Mouse (Mus musculus) liver, embryonic 16.5 days (tissue): ENCODE results near the gene Cacna2d3. TPM values are rescaled to one million over a fixed set of nuclear protein-coding genes. Genes with fewer than 3 reads are reported as not detected.

ENCODE experiments used
- ATAC-seq: fragments of 200-750 bp; cut with Nextera tagmentation; 2 replicates; pipeline ENCODE4 v1.8.0; 2017; ENCODE audit warnings: low read depth, mild to moderate bottlenecking, moderate number of reproducible peaks, moderate library complexity
- H3K27ac ChIP-seq: fragments of 300-500 bp; sonication (generic); 2 replicates; pipeline ENCODE4 v1.5.1; 2014; ENCODE audit warnings: mild to moderate bottlenecking, low read length
- H3K27me3 ChIP-seq: fragments of 300-500 bp; sonication (generic); 2 replicates; pipeline ENCODE4 v1.6.1; 2014; ENCODE audit warnings: low read depth, low read length, mixed read lengths; ENCODE audit not compliant: control insufficient read depth, insufficient read depth
- H3K36me3 ChIP-seq: fragments of 300-500 bp; sonication (generic); 2 replicates; pipeline ENCODE4 v1.6.1; 2014; ENCODE audit warnings: mild to moderate bottlenecking; ENCODE audit not compliant: control insufficient read depth, insufficient read depth
- H3K4me1 ChIP-seq: fragments of 300-500 bp; sonication (generic); 2 replicates; pipeline ENCODE4 v1.6.1; 2014; ENCODE audit warnings: low read depth, low read length, mixed read lengths; ENCODE audit not compliant: control insufficient read depth
- H3K4me2 ChIP-seq: fragments of 300-500 bp; sonication (generic); 2 replicates; pipeline ENCODE4 v1.6.1; 2014; ENCODE audit warnings: low read depth, low read length, mixed read lengths
- H3K4me3 ChIP-seq: fragments of 300-500 bp; sonication (generic); 2 replicates; pipeline ENCODE4 v1.5.1; 2014; ENCODE audit warnings: low read depth, mild to moderate bottlenecking, low read length
- H3K9ac ChIP-seq: fragments of 300-500 bp; sonication (generic); 2 replicates; pipeline ENCODE4 v1.6.1; 2014; ENCODE audit warnings: low read depth, low read length
- H3K9me3 ChIP-seq: fragments of 300-500 bp; sonication (generic); replicated peaks from 2 replicates; pipeline ENCODE4 v1.6.1; 2016; ENCODE audit warnings: low read length; ENCODE audit not compliant: control insufficient read depth
- WGBS: fragments of 180-500 bp; shearing (Covaris S2); extraction: QIAGEN DNeasy Blood & Tissue Kit; methylation state at CpG from one replicate; pipeline ENCODE4 v1.1.7; 2014; ENCODE audit not compliant: insufficient replicate concordance; 5-methylcytosine and 5-hydroxymethylcytosine counted together
- polyA plus RNA-seq: library from polyadenylated mRNA; unstranded; fragments of >200 nt; fragmentation: Nextera tagmentation; extraction: Ambion mirVana; gene quantifications from 2 replicates; pipeline ENCODE4 v1.2.1, GENCODE M21; 2015

The Cacna2d3 gene
- polyA plus RNA-seq, 1 experiment from 2014 or later, result 0.02 TPM

DNA sequence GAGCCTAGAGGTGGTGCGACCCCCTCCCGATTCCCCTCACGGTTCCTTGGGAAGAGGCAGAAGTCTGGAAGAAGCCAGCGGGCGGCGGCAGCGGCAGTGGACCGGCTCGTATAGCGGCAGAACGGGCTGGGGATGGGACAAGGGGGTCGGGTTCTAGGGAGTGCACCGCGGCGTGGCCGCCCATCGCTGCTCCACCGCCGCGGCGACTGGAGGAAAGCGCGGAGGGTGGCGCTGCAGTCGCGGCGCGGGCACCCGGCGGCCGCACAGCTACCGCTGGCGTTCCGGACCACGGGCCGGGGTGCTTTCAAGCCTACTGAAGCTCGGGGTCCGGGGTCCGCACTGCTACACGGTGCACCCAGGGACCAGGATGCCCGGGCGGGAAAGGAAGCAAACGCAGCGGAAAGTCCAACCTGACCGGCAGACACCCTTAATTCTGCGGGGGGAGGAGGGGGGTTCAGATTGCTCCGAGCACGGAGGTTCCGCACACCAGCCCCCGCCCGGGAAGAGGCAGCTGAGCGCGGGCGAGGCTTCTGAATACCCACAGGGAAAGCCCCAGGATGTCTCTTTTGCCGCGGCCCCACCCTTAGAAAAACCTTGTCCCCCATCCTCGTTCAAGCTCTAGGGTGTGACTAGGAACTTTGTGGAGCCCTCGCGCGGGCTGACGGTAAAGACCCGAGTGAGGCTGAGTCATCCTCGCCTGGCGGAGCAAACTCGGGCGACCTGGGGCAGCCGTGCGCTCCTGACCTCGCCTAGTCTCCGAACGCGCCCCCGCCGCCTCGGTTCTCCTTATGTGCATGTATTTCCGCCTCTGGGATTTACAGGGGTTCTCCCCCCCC, 940 bp upstream of the Cacna2d3 start:
- H3K27ac ChIP-seq, result no peak overlapping the region
- no peak for ATAC-seq
- no peak overlapping the region for H3K9ac ChIP-seq

DNA sequence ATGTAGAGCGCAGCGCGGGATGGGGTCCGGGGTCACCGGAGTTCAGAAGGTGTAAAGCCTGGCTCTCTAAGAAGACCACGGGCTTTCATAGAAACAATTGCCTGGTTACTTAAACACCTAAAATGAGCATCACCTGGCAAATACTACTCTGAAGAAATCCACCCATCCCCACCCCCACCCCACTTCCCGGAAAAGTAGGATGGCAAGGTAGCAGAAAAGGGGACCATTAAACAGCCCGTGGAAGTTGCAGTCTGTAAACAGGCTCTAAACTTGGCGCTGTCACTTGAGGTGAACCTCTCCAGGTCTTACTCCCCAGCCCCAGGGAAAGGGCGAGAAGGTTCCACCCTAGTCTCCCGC, 555 bp downstream of the Cacna2d3 start:
- H3K9me3 ChIP-seq, result no peaks in the 10 kb centered on the region
- no peak overlapping the region for H3K4me3 ChIP-seq
- WGBS, result 5% methylated on average over 11 of the region's 11 CpGs
- no peaks in the 10 kb centered on the region for H3K4me1 ChIP-seq
- ATAC-seq, result no peak
- H3K36me3 ChIP-seq, result no peaks in the 10 kb centered on the region
- H3K4me2 ChIP-seq, result 0 out of 2 replicates have a peak overlapping the region, but pooled peaks have one; percentile 55
- no peak overlapping the region for H3K27ac ChIP-seq
- H3K9ac ChIP-seq, result no peak overlapping the region
- peaks cover 47% of the 10 kb centered on the region for H3K27me3 ChIP-seq

More for the DNA sequence above, 940 bp upstream of the Cacna2d3 start:
- Histone ChIP-seq H3K4me1 (no peaks in the 10 kb centered on the region), H3K4me3 (peak overlapping the region; percentile 41), H3K27me3 (peaks cover 47% of the 10 kb centered on the region), H3K36me3 (no peaks in the 10 kb centered on the region), H3K4me2 (peak overlapping the region; percentile 55), H3K9me3 (no peaks in the 10 kb centered on the region)
- 1% methylated on average over 75 of the region's 76 CpGs for WGBS

DNA sequence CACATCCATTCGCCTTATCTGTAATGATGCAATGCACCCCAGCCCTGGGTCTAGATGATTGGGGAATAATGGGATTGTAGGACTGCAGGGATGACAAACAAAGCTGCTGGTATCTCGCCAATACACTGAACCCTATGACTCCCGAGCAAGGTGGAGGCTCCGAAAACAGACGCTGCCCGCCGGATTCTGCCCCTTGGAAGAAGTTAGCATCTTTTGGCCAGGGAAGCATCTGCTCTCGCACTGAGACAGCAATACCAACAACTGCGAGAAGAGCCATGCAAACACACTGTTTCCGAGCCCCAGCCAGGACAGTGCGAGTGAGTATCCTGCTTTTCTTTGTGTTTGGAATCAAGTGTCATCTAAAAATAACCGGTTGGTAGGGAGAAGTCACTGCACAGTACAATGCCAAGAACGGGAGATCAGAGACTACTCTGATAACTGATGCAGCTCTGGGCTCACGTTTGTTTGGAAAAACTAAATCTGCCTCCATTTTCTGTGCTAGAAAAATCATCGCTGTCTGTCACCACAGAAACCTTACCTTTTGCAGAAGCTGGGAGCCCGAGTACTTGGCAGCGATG, 1.2 kb downstream of the Cacna2d3 start:
- no peak overlapping the region for H3K4me2 ChIP-seq
- no peaks in the 10 kb centered on the region for H3K9me3 ChIP-seq
- H3K4me3 ChIP-seq, result no peak overlapping the region
- H3K27me3 ChIP-seq, result peaks cover 47% of the 10 kb centered on the region
- H3K4me1 ChIP-seq, result no peaks in the 10 kb centered on the region
- H3K9ac ChIP-seq, result no peak overlapping the region
- H3K27ac ChIP-seq, result no peak overlapping the region
- no peak for ATAC-seq
- H3K36me3 ChIP-seq, result no peaks in the 10 kb centered on the region
- WGBS, result 5% methylated on average over 17 of the region's 17 CpGs

DNA sequence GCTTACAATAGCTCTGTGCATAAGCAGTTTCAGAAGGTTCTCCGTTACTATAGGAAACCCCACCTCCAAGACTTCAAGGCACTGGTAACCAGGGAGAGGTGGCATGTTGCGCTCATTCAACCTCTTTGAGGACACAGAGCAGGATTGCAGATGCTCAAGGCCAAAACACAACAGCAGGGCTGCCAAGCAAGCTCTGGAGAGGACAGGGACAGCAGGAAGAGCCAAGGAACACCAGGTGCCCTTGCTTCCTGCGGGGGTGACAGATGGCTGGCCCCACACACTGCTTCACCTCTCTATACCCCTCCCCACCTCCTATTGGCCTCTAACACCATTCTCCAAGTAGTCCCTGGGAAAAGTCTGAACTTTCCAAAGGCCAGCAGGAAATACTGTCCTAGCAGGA, 9.0 kb downstream of the Cacna2d3 start:
- H3K4me3 ChIP-seq, result no peak overlapping the region
- WGBS, result 51% methylated on average over 3 of the region's 3 CpGs
- H3K9ac ChIP-seq, result no peak overlapping the region
- no peak overlapping the region for H3K27ac ChIP-seq
- no peaks in the 10 kb centered on the region for H3K4me1 ChIP-seq
- no peaks in the 10 kb centered on the region for H3K9me3 ChIP-seq
- H3K27me3 ChIP-seq, result 0 out of 2 replicates have a peak, but pooled peaks cover under 1% of the 10 kb centered on the region
- H3K4me2 ChIP-seq, result no peak overlapping the region
- H3K36me3 ChIP-seq, result no peaks in the 10 kb centered on the region
- ATAC-seq, result no peak

DNA sequence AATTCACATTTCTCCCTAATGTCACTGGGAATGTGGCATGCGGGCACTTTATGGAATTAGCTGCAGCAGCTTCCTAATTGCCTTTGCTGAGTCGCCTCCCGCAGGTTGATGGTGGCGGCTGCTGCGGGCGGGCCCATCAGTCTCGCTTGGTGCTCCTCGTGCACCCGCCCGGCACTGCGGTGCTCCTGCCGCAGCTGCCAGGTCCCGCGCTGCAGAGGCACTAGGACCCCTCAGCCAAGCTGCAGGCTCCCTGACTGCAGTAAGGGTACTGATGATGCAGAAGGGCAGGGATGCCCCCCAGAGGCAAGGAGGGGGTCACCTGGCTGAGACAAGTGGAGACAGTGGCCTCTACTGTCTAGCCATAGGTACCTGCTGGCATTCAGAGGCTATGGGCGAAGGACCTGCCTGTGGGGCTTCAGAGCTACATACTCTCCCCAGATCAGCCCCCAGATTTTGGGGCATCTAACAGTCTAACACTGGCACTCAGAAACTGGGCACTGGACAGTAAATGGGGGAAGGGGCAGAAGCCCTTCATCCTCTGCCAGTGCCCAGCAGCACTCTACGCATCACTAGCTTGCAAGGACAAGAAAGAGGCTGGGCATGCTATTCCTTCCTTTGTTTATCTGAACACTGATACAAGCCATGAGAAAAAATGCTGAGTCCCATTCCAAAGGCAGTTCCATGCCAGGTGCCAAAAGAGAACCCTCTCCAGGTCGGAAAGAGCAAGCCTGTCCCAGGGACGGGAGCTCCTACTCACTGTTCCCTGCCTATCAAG, 13.9 kb downstream of the Cacna2d3 start:
- H3K9me3 ChIP-seq, result no peaks in the 10 kb centered on the region
- no peaks in the 10 kb centered on the region for H3K4me1 ChIP-seq
- H3K4me3 ChIP-seq, result no peak overlapping the region
- H3K36me3 ChIP-seq, result no peaks in the 10 kb centered on the region
- no peak overlapping the region for H3K4me2 ChIP-seq
- no peak for ATAC-seq
- H3K27ac ChIP-seq, result no peak overlapping the region
- 37% methylated on average over 18 of the region's 18 CpGs for WGBS
- H3K9ac ChIP-seq, result no peak overlapping the region
- H3K27me3 ChIP-seq, result 0 out of 2 replicates have a peak, but pooled peaks cover 2% of the 10 kb centered on the region

DNA sequence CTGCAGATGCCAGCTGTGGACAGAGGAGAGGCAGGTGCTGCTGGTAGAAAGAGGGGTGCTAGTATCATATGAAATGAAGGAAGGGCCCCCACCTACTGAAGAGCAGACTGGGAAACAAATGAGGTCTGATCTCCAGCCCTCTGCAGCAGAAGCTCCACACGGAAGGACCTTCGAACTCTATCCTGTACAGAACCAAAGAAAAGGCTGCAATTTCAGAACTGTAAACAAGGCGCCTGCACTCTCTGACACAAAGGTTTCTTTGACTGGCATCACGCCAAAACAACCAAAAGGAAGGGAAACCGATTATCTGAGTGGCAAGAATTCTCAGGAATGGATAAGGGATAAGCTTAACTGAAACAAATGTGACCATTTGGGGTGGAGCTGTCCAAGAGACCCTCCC, 18.9 kb downstream of the Cacna2d3 start:
- Histone ChIP-seq H3K4me1 (no peaks in the 10 kb centered on the region), H3K9me3 (no peaks in the 10 kb centered on the region), H3K27ac (no peak overlapping the region), H3K4me2 (no peak overlapping the region), H3K9ac (no peak overlapping the region), H3K4me3 (no peak overlapping the region), H3K27me3 (0 out of 2 replicates have a peak, but pooled peaks cover 2% of the 10 kb centered on the region), H3K36me3 (no peaks in the 10 kb centered on the region)
- 42% methylated on average over 5 of the region's 5 CpGs for WGBS
- ATAC-seq, result peak; percentile 32; the same call in 1 of the 2 replicates

DNA sequence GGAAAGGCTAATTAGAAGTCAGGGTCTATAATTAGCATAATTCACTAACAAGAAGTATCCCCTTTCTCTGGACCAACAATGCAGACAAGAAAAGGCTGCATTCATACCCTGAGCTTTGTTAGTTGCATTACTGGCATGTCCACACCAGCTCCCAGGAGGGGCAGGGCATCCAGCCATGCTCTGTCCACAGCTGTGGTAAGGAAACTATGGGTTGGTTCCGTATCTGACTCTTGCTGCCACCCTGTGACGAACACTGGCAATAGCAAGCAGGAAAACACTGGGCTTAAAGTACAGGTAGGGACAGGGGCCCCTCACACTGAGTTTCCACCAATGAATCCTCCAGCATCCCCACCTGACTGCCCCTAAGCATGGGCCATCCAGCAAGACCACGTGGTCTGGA, 25.5 kb downstream of the Cacna2d3 start:
- no peaks in the 10 kb centered on the region for H3K27me3 ChIP-seq
- no peak overlapping the region for H3K9ac ChIP-seq
- H3K9me3 ChIP-seq, result no peaks in the 10 kb centered on the region
- WGBS, result 1% methylated on average over 3 of the region's 3 CpGs
- H3K36me3 ChIP-seq, result no peaks in the 10 kb centered on the region
- no peak overlapping the region for H3K4me2 ChIP-seq
- no peak for ATAC-seq
- no peaks in the 10 kb centered on the region for H3K4me1 ChIP-seq
- no peak overlapping the region for H3K4me3 ChIP-seq
- H3K27ac ChIP-seq, result no peak overlapping the region

DNA sequence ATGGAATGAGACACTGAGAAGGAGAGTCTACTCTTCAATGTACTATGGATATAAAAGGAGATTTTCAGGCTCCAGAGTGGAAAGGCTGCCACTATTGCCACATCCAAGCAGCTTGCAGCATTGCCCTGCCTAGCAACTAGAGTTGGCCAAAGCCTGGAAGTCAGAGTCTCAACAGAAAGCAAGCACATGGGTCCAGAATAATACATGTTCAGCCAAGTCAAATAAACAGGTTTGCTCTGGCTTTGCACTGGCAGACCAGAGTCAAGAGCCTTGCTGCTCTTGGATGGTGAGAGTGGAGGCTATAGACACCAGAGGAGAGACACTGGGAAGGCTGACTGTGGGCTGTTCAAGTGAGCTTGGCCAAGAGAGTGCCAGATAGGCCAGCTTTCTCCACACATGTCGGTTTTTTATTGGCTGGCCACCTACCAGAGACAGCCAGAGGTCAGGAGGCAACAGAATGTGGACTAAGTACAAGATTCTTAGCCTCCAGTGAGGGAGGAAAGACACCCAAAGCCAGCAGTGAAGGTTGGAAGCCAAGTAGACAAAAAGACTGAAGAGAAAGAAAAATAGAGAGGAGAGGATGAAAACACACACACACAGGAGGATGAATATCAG, 49.1 kb downstream of the Cacna2d3 start:
- Histone ChIP-seq H3K27ac (no peak overlapping the region), H3K9ac (no peak overlapping the region), H3K4me2 (no peak overlapping the region), H3K9me3 (no peaks in the 10 kb centered on the region), H3K27me3 (no peaks in the 10 kb centered on the region), H3K4me1 (no peaks in the 10 kb centered on the region), H3K36me3 (no peaks in the 10 kb centered on the region), H3K4me3 (no peak overlapping the region)
- WGBS, result 10% methylated on average over 1 of the region's 1 CpGs
- no peak for ATAC-seq
